Comparison of ENCODE assay signal across 8 mouse cellular contexts in the genomic region with DNA sequence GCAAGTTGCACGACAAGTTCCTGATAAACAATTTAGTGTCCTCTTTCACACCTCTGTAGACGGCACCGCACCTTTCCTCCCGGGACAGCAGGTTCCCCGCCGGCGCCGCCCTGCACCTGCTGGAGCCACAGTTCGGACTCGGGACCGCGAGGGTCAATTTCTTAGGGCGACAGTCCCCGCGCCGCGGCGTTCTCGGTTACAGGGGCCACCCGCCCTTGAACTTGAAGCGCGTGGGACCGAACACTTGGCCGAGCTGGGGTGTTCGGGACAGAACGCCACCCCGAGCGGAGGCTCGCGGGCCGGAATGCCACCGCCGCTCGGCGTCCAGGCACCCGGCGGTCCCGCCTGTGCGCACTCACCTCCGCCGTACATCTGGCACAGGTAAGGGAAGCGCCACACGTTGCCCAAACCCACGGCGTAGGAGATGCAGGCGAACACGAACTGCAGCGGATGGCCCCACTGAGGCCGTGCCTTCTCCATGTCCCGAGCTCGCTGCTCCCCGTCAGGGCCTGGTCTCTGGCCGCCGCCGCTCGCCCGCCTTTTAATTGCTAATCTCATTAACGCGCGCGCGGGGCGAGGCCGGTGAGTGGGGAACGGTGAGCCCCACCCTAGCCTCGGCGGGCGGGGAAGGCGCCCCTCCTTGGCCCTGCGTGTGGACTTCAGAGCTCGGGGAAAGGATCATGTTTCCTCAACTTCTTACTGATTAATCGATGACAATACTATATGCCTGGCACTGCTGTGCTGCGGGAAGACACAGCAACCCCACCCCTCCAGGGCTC. TPM values are rescaled to one million over a fixed set of nuclear protein-coding genes. Genes with fewer than 3 reads are reported as not detected.
DNase-seq lines count a peak whose midpoint lies in the region; ATAC-seq and TF ChIP-seq lines count a peak whose summit lies in the region.

A gene (plus strand): TSS at position 113 of the 779 bp plus-strand sequence.
A gene (minus strand): TSS at position 559 of the 779 bp plus-strand sequence.

- intact Hi-C loops in left cerebral cortex, adult 2 months (cut with DNase I): no loop called here
- intact Hi-C loops in left cerebral cortex, postnatal 14 days (cut with DNase I): no loop called here

- no peaks in the 10 kb centered on the region for H3K36me3 ChIP-seq in hindbrain, embryonic 13.5 days
- H3K36me3 ChIP-seq in limb, embryonic 15.5 days: no peaks in the 10 kb centered on the region
- H3K36me3 ChIP-seq in midbrain, embryonic 14.5 days (ENCODE audit: control insufficient read depth, insufficient read depth, low read length): no peaks in the 10 kb centered on the region

- peaks cover 12% of the 10 kb centered on the region for H3K4me1 ChIP-seq in hindbrain, embryonic 13.5 days (replicated peaks)
- H3K4me1 ChIP-seq in limb, embryonic 15.5 days: peaks cover 9% of the 10 kb centered on the region
- peaks cover 9% of the 10 kb centered on the region; the same call in 1 of the 2 replicates for H3K4me1 ChIP-seq in midbrain, embryonic 14.5 days (ENCODE audit: control insufficient read depth, insufficient read depth, low read length)

- peaks cover 73% of the 10 kb centered on the region for H3K27me3 ChIP-seq in hindbrain, embryonic 13.5 days
- H3K27me3 ChIP-seq in limb, embryonic 15.5 days: peaks cover 74% of the 10 kb centered on the region
- H3K27me3 ChIP-seq in midbrain, embryonic 14.5 days (ENCODE audit: control insufficient read depth, insufficient read depth, low read length): peaks cover 32% of the 10 kb centered on the region

- peak within 1 kb of the TSS; percentile 68 for H3K9ac ChIP-seq in hindbrain, embryonic 13.5 days
- H3K9ac ChIP-seq in limb, embryonic 15.5 days: peak within 1 kb of the TSS; percentile 28; the same call in 1 of the 2 replicates
- peak within 1 kb of the TSS; percentile 45; the same call in 1 of the 2 replicates for H3K9ac ChIP-seq in midbrain, embryonic 14.5 days (replicated peaks; ENCODE audit: low read length)

- H3K4me3 ChIP-seq in left cerebral cortex, adult 2 months: peak within 1 kb of the TSS; percentile 40
- H3K4me3 ChIP-seq in hindbrain, embryonic 13.5 days: peak within 1 kb of the TSS; percentile 44
- peak within 1 kb of the TSS; percentile 37 for H3K4me3 ChIP-seq in limb, embryonic 15.5 days
- H3K4me3 ChIP-seq in midbrain, embryonic 14.5 days (replicated peaks; ENCODE audit: low read depth, low read length): peak within 1 kb of the TSS; percentile 41

- peak within 1 kb of the TSS; percentile 77 for H3K4me2 ChIP-seq in hindbrain, embryonic 13.5 days
- peak within 1 kb of the TSS; percentile 73 for H3K4me2 ChIP-seq in limb, embryonic 15.5 days
- peak within 1 kb of the TSS; percentile 71 for H3K4me2 ChIP-seq in midbrain, embryonic 14.5 days (ENCODE audit: low read length)

- H3K27ac ChIP-seq in left cerebral cortex, adult 2 months: no peak within 1 kb of the TSS; the same call in 1 of the 2 replicates
- H3K27ac ChIP-seq in hindbrain, embryonic 13.5 days: no peak within 1 kb of the TSS
- H3K27ac ChIP-seq in limb, embryonic 15.5 days: no peak within 1 kb of the TSS
- no peak within 1 kb of the TSS for H3K27ac ChIP-seq in midbrain, embryonic 14.5 days (replicated peaks; ENCODE audit: low read depth, low read length)

- no peak for TF ChIP-seq CTCF in left cerebral cortex, adult 2 months (IDR thresholded peaks at IDR 0.05)

- under 1% methylated on average over 73 of the region's 73 CpGs for WGBS in hindbrain, embryonic 13.5 days
- WGBS in limb, embryonic 15.5 days: under 1% methylated on average over 72 of the region's 73 CpGs
- under 1% methylated on average over 73 of the region's 73 CpGs for WGBS in midbrain, embryonic 14.5 days

- no peak for DNase-seq in left cerebral cortex, adult 2 months (ENCODE audit: extremely low spot score in 1 of 2, low spot score in 2 of 2)
- DNase-seq in left cerebral cortex, postnatal 14 days (ENCODE audit: low spot score in 2 of 2): no peak
- peak; percentile 1 for DNase-seq in embryo, embryonic 11.5 days (ENCODE audit: low read depth, low spot score)
- DNase-seq in midbrain, embryonic 14.5 days: peak; percentile 46
- peak; percentile 18 for DNase-seq in testis, postnatal 14 days (ENCODE audit: low spot score)
- no peak for DNase-seq in right cerebral cortex, adult 18-20 months

- no peaks in the 10 kb centered on the region for H3K9me3 ChIP-seq in hindbrain, embryonic 13.5 days
- H3K9me3 ChIP-seq in limb, embryonic 15.5 days: no peaks in the 10 kb centered on the region
- H3K9me3 ChIP-seq in midbrain, embryonic 14.5 days (ENCODE audit: control insufficient read depth, low read length): no peaks in the 10 kb centered on the region

- no peak for ATAC-seq in hindbrain, embryonic 13.5 days (ENCODE audit: low FRiP score)
- ATAC-seq in limb, embryonic 15.5 days (ENCODE audit: insufficient number of reproducible peaks, low FRiP score, low TSS enrichment, low read depth): no peak
- no peak for ATAC-seq in midbrain, embryonic 14.5 days (ENCODE audit: low FRiP score, low TSS enrichment)

RNA-seq across cellular contexts. Expression of the first gene that starts in this region (rescaled TPM):
- total RNA-seq in left cerebral cortex, adult 2 months (2021): under 1 TPM; 0.12 to 0.20 TPM
- total RNA-seq in left cerebral cortex, postnatal 14 days (2021): under 1 TPM; 0.09 to 0.30 TPM
- 0.23 and 0.48 TPM in 2 replicates for polyA plus RNA-seq in hindbrain, embryonic 13.5 days (2015; fragmentation: Nextera tagmentation; extraction: Ambion mirVana)
- polyA plus RNA-seq in limb, embryonic 15.5 days (2015; fragmentation: Nextera tagmentation; extraction: Ambion mirVana): 0.24 and 0.27 TPM in 2 replicates
- polyA plus RNA-seq in midbrain, embryonic 14.5 days (2014; fragmentation: Nextera tagmentation; extraction: Ambion mirVana): 0.16 and 0.51 TPM in 2 replicates

RNA-seq across cellular contexts. Expression of the second gene that starts in this region (rescaled TPM):
- total RNA-seq in left cerebral cortex, adult 2 months (2021): 10 to 100 TPM; 18.9 to 24.4 TPM
- total RNA-seq in left cerebral cortex, postnatal 14 days (2021): 10 to 100 TPM; 20.8 TPM
- polyA plus RNA-seq in hindbrain, embryonic 13.5 days (2015; fragmentation: Nextera tagmentation; extraction: Ambion mirVana): 5.6 and 6.3 TPM in 2 replicates
- polyA plus RNA-seq in limb, embryonic 15.5 days (2015; fragmentation: Nextera tagmentation; extraction: Ambion mirVana): 0.17 TPM in 1 of 2 replicates, not detected in the other
- 0.81 and 13.1 TPM in 2 replicates for polyA plus RNA-seq in midbrain, embryonic 14.5 days (2014; fragmentation: Nextera tagmentation; extraction: Ambion mirVana)

Comparison
In these comparisons a context has a peak if more than half of its experiments do, and no peak if none do; other contexts are left out.
1. DNase-seq: peak in embryo, embryonic 11.5 days (single experiment), midbrain, embryonic 14.5 days (single experiment) and testis, postnatal 14 days (single experiment); none in left cerebral cortex, adult 2 months (0 of 2), left cerebral cortex, postnatal 14 days (0 of 2) and right cerebral cortex, adult 18-20 months (single experiment).
2. Peak in every context shown above with its lines, with median percentiles within 50 percentile points of each other: H3K4me3 ChIP-seq, H3K4me2 ChIP-seq and H3K9ac ChIP-seq.